In the genomic region with DNA sequence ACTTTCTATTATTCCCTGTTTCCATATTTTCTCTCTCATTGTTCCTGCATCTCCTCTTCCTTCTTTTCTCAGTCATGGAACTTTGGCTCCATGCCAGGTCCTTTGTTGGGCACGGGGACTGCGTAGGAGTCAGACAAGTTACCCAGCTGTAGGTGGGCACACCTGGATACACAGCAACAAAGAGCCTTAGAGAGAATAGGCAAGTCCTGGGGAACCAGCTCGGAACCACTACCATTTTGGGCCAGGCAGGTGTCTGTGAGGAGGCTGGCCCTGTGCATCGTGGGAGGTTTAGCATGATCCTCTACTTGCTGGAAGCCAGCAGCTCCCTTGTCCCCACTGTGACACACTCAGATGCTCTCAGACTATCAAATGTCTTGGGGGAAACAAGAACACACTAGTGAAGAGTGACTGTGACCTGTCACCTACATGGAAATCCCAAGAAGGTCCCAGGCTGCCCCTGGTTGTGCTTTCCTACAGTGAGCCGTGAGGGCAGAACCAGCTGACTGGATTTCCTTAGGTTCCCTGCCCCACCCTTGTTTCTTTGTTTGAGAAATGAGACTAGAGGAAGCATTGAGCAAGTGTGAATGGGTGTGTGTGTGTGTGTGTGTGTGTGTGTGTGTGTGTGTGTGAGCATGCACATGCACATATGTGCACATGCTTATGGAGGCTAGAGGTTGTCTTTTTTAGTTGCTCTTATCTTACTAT, we compare ENCODE assay signal across 23 mouse cellular contexts.
DNase-seq lines count a peak whose midpoint lies in the region; ATAC-seq and TF ChIP-seq lines count a peak whose summit lies in the region.
"Had no signal": no experiment of that assay in that cellular context is flagged by ENCODE, and none has a peak within 500 bp of the region (broad histone marks: within the 10 kb centered on the region; RNA-seq: fewer than 3 reads in every experiment).

No protein-coding gene starts in this region.

- no peak overlapping the region for H3K4me3 ChIP-seq in kidney, adult 2 months (ENCODE audit: insufficient read depth, low read depth, low read length)
- H3K4me3 ChIP-seq in lung, adult 2 months (replicated peaks; ENCODE audit: extremely low read depth, low read depth, low read length) = no peak overlapping the region
- no peak overlapping the region for H3K4me3 ChIP-seq in stomach, postnatal 0 days (ENCODE audit: low read depth, low read length)
- no peak overlapping the region for H3K4me3 ChIP-seq in hindbrain, embryonic 11.5 days (ENCODE audit: low read depth, low read length)
- H3K4me3 ChIP-seq: forebrain, embryonic 13.5 days; heart, embryonic 10.5 days; midbrain, embryonic 10.5 days had no signal

- TF ChIP-seq EP300 in stomach, postnatal 0 days (optimal IDR thresholded peaks at IDR 0.05) = no peak

- DNase-seq in cerebellum, postnatal 10 days = peak; percentile 35 to 47
- DNase-seq in kidney, adult 2 months = peak; percentile 11
- DNase-seq in kidney, postnatal 25 days = no peak
- DNase-seq in lung, postnatal 36 days = peak; percentile 36
- DNase-seq in lung, adult 2 months = no peak
- DNase-seq in stomach, postnatal 0 days (ENCODE audit: low spot score) = peak; percentile 52
- no peak for DNase-seq in hindbrain, embryonic 11.5 days (ENCODE audit: low spot score)
- DNase-seq: adrenal gland, adult 8-10 months; cerebellum, adult 18-20 months; cerebellum, postnatal 36 days; gastrocnemius, postnatal 36 days; kidney, postnatal 14 days; left cerebral cortex, postnatal 4 days; retina, postnatal 1 day; thymus, postnatal 4 days had no signal

- no peak overlapping the region for H3K27ac ChIP-seq in kidney, adult 2 months (ENCODE audit: insufficient read depth, low read depth, low read length)
- peak overlapping the region; percentile 73 for H3K27ac ChIP-seq in stomach, postnatal 0 days (replicated peaks)
- no peak overlapping the region for H3K27ac ChIP-seq in hindbrain, embryonic 11.5 days (ENCODE audit: low read depth, low read length)
- H3K27ac ChIP-seq: forebrain, embryonic 13.5 days; heart, embryonic 10.5 days; hindbrain, embryonic 14.5 days; midbrain, embryonic 10.5 days had no signal

- H3K36me3 ChIP-seq in kidney, adult 2 months (ENCODE audit: control insufficient read depth, insufficient read depth, low read length) = no peaks in the 10 kb centered on the region
- H3K36me3 ChIP-seq in stomach, postnatal 0 days (ENCODE audit: control insufficient read depth, insufficient read depth, low read length) = no peaks in the 10 kb centered on the region
- no peaks in the 10 kb centered on the region for H3K36me3 ChIP-seq in hindbrain, embryonic 11.5 days (ENCODE audit: control insufficient read depth, insufficient read depth, low read length)
- H3K36me3 ChIP-seq: heart, embryonic 10.5 days; midbrain, embryonic 10.5 days had no signal

- no peak for TF ChIP-seq POLR2A in kidney, adult 2 months (IDR thresholded peaks at IDR 0.05; ENCODE audit: low read depth, low read length)
- TF ChIP-seq POLR2A in lung, adult 2 months (IDR thresholded peaks at IDR 0.05; ENCODE audit: borderline replicate concordance, extremely low read depth, low read depth, low read length) = no peak

- no peaks in the 10 kb centered on the region for H3K27me3 ChIP-seq in kidney, adult 2 months (replicated peaks; ENCODE audit: control insufficient read depth, insufficient read depth, low read length)
- no peaks in the 10 kb centered on the region for H3K27me3 ChIP-seq in stomach, postnatal 0 days (ENCODE audit: control insufficient read depth, insufficient read depth, low read length)
- no peaks in the 10 kb centered on the region for H3K27me3 ChIP-seq in hindbrain, embryonic 11.5 days (ENCODE audit: control insufficient read depth, insufficient read depth, low read length)
- H3K27me3 ChIP-seq: forebrain, embryonic 13.5 days; Patski had no signal

- H3K4me1 ChIP-seq in kidney, adult 2 months (ENCODE audit: control insufficient read depth, insufficient read depth, low read length) = no peaks in the 10 kb centered on the region
- H3K4me1 ChIP-seq in lung, adult 2 months (ENCODE audit: control insufficient read depth, insufficient read depth, low read length) = no peaks in the 10 kb centered on the region
- no peaks in the 10 kb centered on the region for H3K4me1 ChIP-seq in stomach, postnatal 0 days (replicated peaks; ENCODE audit: control insufficient read depth, insufficient read depth)
- H3K4me1 ChIP-seq in hindbrain, embryonic 11.5 days (replicated peaks; ENCODE audit: control insufficient read depth, insufficient read depth, low read length) = no peaks in the 10 kb centered on the region
- H3K4me1 ChIP-seq: forebrain, embryonic 13.5 days; midbrain, embryonic 10.5 days had no signal

- H3K9me3 ChIP-seq in stomach, postnatal 0 days (ENCODE audit: control insufficient read depth, low read length) = no peaks in the 10 kb centered on the region
- no peaks in the 10 kb centered on the region for H3K9me3 ChIP-seq in hindbrain, embryonic 11.5 days (ENCODE audit: control insufficient read depth, low read length)
- H3K9me3 ChIP-seq: forebrain, embryonic 13.5 days; heart, embryonic 10.5 days; midbrain, embryonic 10.5 days had no signal

- no peak for TF ChIP-seq CTCF in kidney, adult 2 months (conservative IDR thresholded peaks at IDR 0.05; ENCODE audit: insufficient read depth, insufficient read length, low read depth, low read length)
- TF ChIP-seq CTCF in lung, adult 2 months (IDR thresholded peaks at IDR 0.05; ENCODE audit: insufficient read depth, low read length) = no peak
- no peak for TF ChIP-seq CTCF in stomach, postnatal 0 days (IDR thresholded peaks at IDR 0.05; ENCODE audit: low read depth)

- no peak for ATAC-seq in cerebellum, adult (ENCODE audit: insufficient number of reproducible peaks, low FRiP score, low TSS enrichment)
- peak; percentile 75 for ATAC-seq in stomach, postnatal 0 days (ENCODE audit: low FRiP score, low TSS enrichment)
- no peak for ATAC-seq in hindbrain, embryonic 11.5 days (ENCODE audit: low FRiP score)
- ATAC-seq: CD4-positive, CD25-positive, alpha-beta regulatory T cell, adult 4 months; forebrain, embryonic 13.5 days; Patski had no signal

- H3K4me2 ChIP-seq in stomach, postnatal 0 days (replicated peaks; ENCODE audit: low read depth) = no peak overlapping the region
- no peak overlapping the region for H3K4me2 ChIP-seq in hindbrain, embryonic 11.5 days (replicated peaks; ENCODE audit: low read depth, low read length)
- H3K4me2 ChIP-seq: forebrain, embryonic 13.5 days; hindbrain, embryonic 14.5 days; liver, embryonic 11.5 days had no signal

- WGBS in kidney, adult 2 months = 64% methylated on average over 5 of the region's 5 CpGs
- 58% methylated on average over 5 of the region's 5 CpGs for WGBS in lung, adult 2 months
- WGBS in stomach, postnatal 0 days = 55% methylated on average over 5 of the region's 5 CpGs
- 88% methylated on average over 5 of the region's 5 CpGs for WGBS in hindbrain, embryonic 11.5 days

- no peak overlapping the region for H3K9ac ChIP-seq in stomach, postnatal 0 days (ENCODE audit: low read length)
- no peak overlapping the region for H3K9ac ChIP-seq in hindbrain, embryonic 11.5 days (ENCODE audit: low read depth, low read length)
- H3K9ac ChIP-seq: forebrain, embryonic 13.5 days; hindbrain, embryonic 14.5 days had no signal

Comparison
In these comparisons a context has a peak if more than half of its experiments do, and no peak if none do; other contexts are left out.
1. DNase-seq: peak in cerebellum, postnatal 10 days (2 of 2), kidney, adult 2 months (single experiment), lung, postnatal 36 days (single experiment) and stomach, postnatal 0 days (single experiment); none in kidney, postnatal 25 days (0 of 2), lung, adult 2 months (single experiment) and hindbrain, embryonic 11.5 days (single experiment).